ENCODE assay signal across 8 mouse cellular contexts in the genomic region with DNA sequence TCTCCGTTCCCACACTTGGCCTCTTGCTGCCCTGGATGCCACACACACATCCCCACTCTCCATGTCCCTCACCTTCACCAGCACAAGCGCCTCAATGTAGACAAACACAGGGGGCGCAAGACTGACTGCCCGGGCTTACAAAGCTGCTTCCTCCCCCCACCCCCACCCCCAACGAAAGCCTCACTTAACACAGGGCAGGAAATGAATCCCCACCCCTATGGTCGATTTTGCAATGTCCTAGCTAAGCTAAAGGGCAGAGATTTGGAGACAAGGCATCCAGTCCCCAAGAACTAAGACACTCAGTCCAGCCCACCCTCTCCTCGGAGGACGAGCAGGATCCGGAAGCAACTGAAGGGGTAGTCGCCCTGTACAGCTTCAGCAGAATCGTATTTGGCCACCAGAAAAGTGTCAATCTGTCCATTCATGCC. TPM values are rescaled to one million over a fixed set of nuclear protein-coding genes. Genes with fewer than 3 reads are reported as not detected.
A peak's percentile ranks its signal among the peaks of the same experiment; 100 is the strongest.
DNase-seq lines count a peak whose midpoint lies in the region; ATAC-seq lines count a peak whose summit lies in the region.

No protein-coding gene starts in this region.

- H3K9me3 ChIP-seq in kidney, embryonic 14.5 days (ENCODE audit: control insufficient read depth, low read length): no peaks in the 10 kb centered on the region
- H3K9me3 ChIP-seq in hindbrain, embryonic 14.5 days (ENCODE audit: control insufficient read depth, low read length): no peaks in the 10 kb centered on the region
- H3K9me3 ChIP-seq in stomach, embryonic 16.5 days (replicated peaks; ENCODE audit: control insufficient read depth, low read length): no peaks in the 10 kb centered on the region

- no peak for DNase-seq in kidney, postnatal 25 days
- DNase-seq in c-Kit-positive CD71-negative TER-119-negative erythroid progenitor cells, embryonic 14.5 days (ENCODE audit: low read depth): peak; percentile 16
- DNase-seq in hindbrain, embryonic 14.5 days (ENCODE audit: low spot score): no peak
- peak; percentile 51 for DNase-seq in lung, postnatal 10 days
- DNase-seq in frontal cortex, postnatal 25 days (ENCODE audit: low spot score in 2 of 2): no peak
- no peak for DNase-seq in T-cell, adult 2 months (ENCODE audit: low spot score)

- no peaks in the 10 kb centered on the region for H3K36me3 ChIP-seq in kidney, embryonic 14.5 days (ENCODE audit: control insufficient read depth, insufficient read depth, low read length)
- no peaks in the 10 kb centered on the region for H3K36me3 ChIP-seq in hindbrain, embryonic 14.5 days (replicated peaks; ENCODE audit: control insufficient read depth, insufficient read depth)
- H3K36me3 ChIP-seq in stomach, embryonic 16.5 days (ENCODE audit: control insufficient read depth, insufficient read depth, low read length): no peaks in the 10 kb centered on the region

- H3K9ac ChIP-seq in kidney, embryonic 14.5 days (ENCODE audit: low read depth, low read length): peak overlapping the region; percentile 19; the same call in 1 of the 2 replicates
- H3K9ac ChIP-seq in hindbrain, embryonic 14.5 days: peak overlapping the region; percentile 56
- peak overlapping the region; percentile 42 for H3K9ac ChIP-seq in stomach, embryonic 16.5 days (ENCODE audit: low read length)

- no peak overlapping the region for H3K27ac ChIP-seq in kidney, embryonic 14.5 days (ENCODE audit: low read depth, low read length)
- no peak overlapping the region for H3K27ac ChIP-seq in hindbrain, embryonic 14.5 days
- no peak overlapping the region for H3K27ac ChIP-seq in stomach, embryonic 16.5 days (ENCODE audit: low read length)

- ATAC-seq in kidney, embryonic 14.5 days (ENCODE audit: low FRiP score, low TSS enrichment): peak; percentile 63
- peak; percentile 56; the same call in 1 of the 2 replicates for ATAC-seq in hindbrain, embryonic 14.5 days (ENCODE audit: low FRiP score)
- ATAC-seq in stomach, embryonic 16.5 days (ENCODE audit: insufficient read depth, low FRiP score): peak; percentile 42; the same call in 1 of the 2 replicates

- H3K4me2 ChIP-seq in kidney, embryonic 14.5 days (replicated peaks; ENCODE audit: low read depth, low read length): peak overlapping the region; percentile 49
- H3K4me2 ChIP-seq in hindbrain, embryonic 14.5 days (replicated peaks): peak overlapping the region; percentile 60
- peak overlapping the region; percentile 51 for H3K4me2 ChIP-seq in stomach, embryonic 16.5 days (ENCODE audit: low read depth, low read length)

- no peaks in the 10 kb centered on the region for H3K4me1 ChIP-seq in kidney, embryonic 14.5 days (ENCODE audit: control insufficient read depth, insufficient read depth, low read length)
- peaks cover 6% of the 10 kb centered on the region for H3K4me1 ChIP-seq in hindbrain, embryonic 14.5 days (replicated peaks; ENCODE audit: control insufficient read depth, insufficient read depth, low read length)
- H3K4me1 ChIP-seq in stomach, embryonic 16.5 days (ENCODE audit: control insufficient read depth, insufficient read depth, low read length): no peaks in the 10 kb centered on the region

- H3K27me3 ChIP-seq in kidney, embryonic 14.5 days (ENCODE audit: control insufficient read depth, insufficient read depth, low read length): peaks cover 6% of the 10 kb centered on the region; the same call in 1 of the 2 replicates
- H3K27me3 ChIP-seq in hindbrain, embryonic 14.5 days (ENCODE audit: control insufficient read depth, insufficient read depth, low read length): peaks cover 27% of the 10 kb centered on the region
- H3K27me3 ChIP-seq in stomach, embryonic 16.5 days (ENCODE audit: control insufficient read depth, insufficient read depth, low read length): no peaks in the 10 kb centered on the region

- WGBS in kidney, embryonic 14.5 days: 3% methylated on average over 11 of the region's 11 CpGs
- 1% methylated on average over 11 of the region's 11 CpGs for WGBS in hindbrain, embryonic 14.5 days
- WGBS in stomach, embryonic 16.5 days: 1% methylated on average over 11 of the region's 11 CpGs

- peak overlapping the region; percentile 31 for H3K4me3 ChIP-seq in kidney, embryonic 14.5 days (ENCODE audit: low read length)
- peak overlapping the region; percentile 33 for H3K4me3 ChIP-seq in hindbrain, embryonic 14.5 days (replicated peaks; ENCODE audit: low read length)
- peak overlapping the region; percentile 40 for H3K4me3 ChIP-seq in stomach, embryonic 16.5 days (replicated peaks; ENCODE audit: low read length)

RNA-seq across cellular contexts. Expression of gene Eno4, which starts 32.3 kb away (rescaled TPM):
- polyA plus RNA-seq in kidney, embryonic 14.5 days (2014; fragmentation: Nextera tagmentation; extraction: Ambion mirVana): 0.54 and 0.70 TPM in 2 replicates
- 1.7 and 2.0 TPM in 2 replicates for polyA plus RNA-seq in hindbrain, embryonic 14.5 days (2014; fragmentation: Nextera tagmentation; extraction: Ambion mirVana)
- 0.21 and 0.51 TPM in 2 replicates for polyA plus RNA-seq in stomach, embryonic 16.5 days (2015; fragmentation: Nextera tagmentation; extraction: Ambion mirVana)

RNA-seq across cellular contexts. Expression of gene Hspa12a, which starts 32.5 kb away (rescaled TPM):
- polyA plus RNA-seq in kidney, embryonic 14.5 days (2014; fragmentation: Nextera tagmentation; extraction: Ambion mirVana): 8.1 and 9.5 TPM in 2 replicates
- 40.5 and 45.5 TPM in 2 replicates for polyA plus RNA-seq in hindbrain, embryonic 14.5 days (2014; fragmentation: Nextera tagmentation; extraction: Ambion mirVana)
- 5.4 and 6.0 TPM in 2 replicates for polyA plus RNA-seq in stomach, embryonic 16.5 days (2015; fragmentation: Nextera tagmentation; extraction: Ambion mirVana)

Comparison
In these comparisons a context has a peak if more than half of its experiments do, and no peak if none do; other contexts are left out.
1. DNase-seq: peak in c-Kit-positive CD71-negative TER-119-negative erythroid progenitor cells, embryonic 14.5 days (single experiment) and lung, postnatal 10 days (single experiment); none in kidney, postnatal 25 days (0 of 2), hindbrain, embryonic 14.5 days (single experiment), frontal cortex, postnatal 25 days (0 of 2) and T-cell, adult 2 months (single experiment).
2. Peak in every context shown above with its lines, with median percentiles within 50 percentile points of each other: ATAC-seq, H3K4me2 ChIP-seq, H3K4me3 ChIP-seq and H3K9ac ChIP-seq.